Mouse (Mus musculus) CD4-positive, CD25-positive, alpha-beta regulatory T cell, adult 4 months (primary cell): ENCODE results near the gene G530012D18Rik. TPM values are rescaled to one million over a fixed set of nuclear protein-coding genes. Genes with fewer than 3 reads are reported as not detected.
"Not testable (repeated sequence)": the region's sequence is repeated elsewhere in the genome, so short reads cannot be mapped to it uniquely, and the experiment has no call there.

ENCODE experiments used
- ATAC-seq: one replicate; pipeline ENCODE4 v1.8.0; 2017
- polyA plus RNA-seq, 2 experiments: library from polyadenylated mRNA; unstranded; fragments of 100-300 nt; shearing (Covaris generic); gene quantifications; one replicate each; pipeline ENCODE4 v1.2.1; 2017

Gene G530012D18Rik
- not detected for polyA plus RNA-seq

- not testable (repeated sequence) for ATAC-seq
Measured at GRCm38 (mm10) chr1:85575376-85575775, at the start of gene G530012D18Rik. Gene G530012D18Rik, plus strand, starts transcription at chr1:85575676.

DNA sequence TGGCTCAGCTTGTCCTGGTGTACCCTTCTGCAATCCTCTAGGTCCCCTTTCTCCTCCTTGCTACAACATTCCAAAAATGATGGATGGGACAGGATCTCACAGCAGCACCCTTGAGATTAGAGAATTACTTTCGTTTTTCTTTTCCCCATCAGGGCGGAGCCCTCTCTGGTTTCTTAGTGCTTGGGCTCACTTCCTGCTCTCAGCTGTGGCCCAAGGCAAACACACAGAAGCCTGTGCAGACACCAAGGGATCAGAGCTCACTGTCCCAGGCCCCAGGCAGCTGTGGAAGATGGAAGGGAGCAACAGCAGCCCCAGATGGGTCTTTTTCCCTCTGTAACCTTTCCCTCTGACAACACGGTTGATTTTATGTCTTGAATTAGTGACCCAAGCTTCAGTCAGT lies 49.1 kb upstream of the G530012D18Rik start:
- not testable (repeated sequence) for ATAC-seq

DNA sequence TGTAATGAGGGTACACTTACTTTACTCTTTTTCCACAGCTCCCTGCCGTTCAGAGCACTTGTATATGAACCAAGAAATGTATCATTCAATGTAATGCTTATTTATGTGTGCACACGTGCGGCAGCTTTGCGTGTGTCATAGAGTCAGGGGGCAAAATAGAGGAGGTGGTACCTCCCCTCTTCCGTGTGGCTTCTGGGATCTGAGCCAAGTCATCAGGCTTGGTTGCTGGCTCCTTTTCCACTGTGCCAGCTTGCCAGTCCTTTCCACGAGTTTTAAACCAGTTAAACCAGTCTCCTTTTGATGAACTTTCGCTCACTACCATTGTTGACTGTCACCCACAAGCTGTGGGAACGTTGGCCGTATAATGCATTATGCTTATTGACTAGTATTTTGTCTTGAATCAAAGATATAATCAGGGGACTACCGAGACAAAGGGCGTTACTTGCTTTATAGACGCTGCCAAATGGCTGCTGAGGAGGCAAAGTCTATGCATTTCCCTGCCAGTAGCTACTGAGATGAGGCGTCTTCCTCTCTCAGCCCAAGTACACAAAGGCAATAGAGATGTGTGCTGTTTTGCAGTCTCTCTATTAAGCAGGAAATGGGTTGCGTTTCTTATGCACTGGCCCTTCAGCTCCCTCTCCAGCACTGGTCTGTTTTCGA lies 46.9 kb upstream of the G530012D18Rik start:
- not testable (repeated sequence) for ATAC-seq

- not testable (repeated sequence) for ATAC-seq
Measured at GRCm38 (mm10) chr1:85543818-85544217, 31.7 kb upstream of the G530012D18Rik start.

DNA sequence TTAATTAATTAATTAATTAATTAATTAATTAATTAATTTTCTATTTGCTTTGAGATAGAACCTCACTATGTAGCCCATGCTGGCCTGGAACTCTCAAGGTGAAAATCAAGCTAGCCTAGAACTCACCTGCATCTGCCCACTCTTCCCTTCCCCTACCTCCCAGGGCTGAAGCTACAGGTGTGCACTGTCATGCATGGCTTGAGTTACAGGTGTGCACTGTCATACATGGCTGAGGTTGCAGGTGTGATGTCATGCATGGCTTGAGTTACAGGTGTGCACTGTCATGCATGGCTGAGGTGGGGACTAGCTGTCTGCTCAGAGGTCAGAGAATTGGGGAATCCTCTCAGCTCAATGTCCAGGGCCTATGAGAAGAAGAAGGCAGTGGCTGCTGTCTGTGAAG lies 29.0 kb upstream of the G530012D18Rik start:
- not testable (repeated sequence) for ATAC-seq

- ATAC-seq, result not testable (repeated sequence)
Measured at GRCm38 (mm10) chr1:85555261-85555660, 20.2 kb upstream of the G530012D18Rik start.

DNA sequence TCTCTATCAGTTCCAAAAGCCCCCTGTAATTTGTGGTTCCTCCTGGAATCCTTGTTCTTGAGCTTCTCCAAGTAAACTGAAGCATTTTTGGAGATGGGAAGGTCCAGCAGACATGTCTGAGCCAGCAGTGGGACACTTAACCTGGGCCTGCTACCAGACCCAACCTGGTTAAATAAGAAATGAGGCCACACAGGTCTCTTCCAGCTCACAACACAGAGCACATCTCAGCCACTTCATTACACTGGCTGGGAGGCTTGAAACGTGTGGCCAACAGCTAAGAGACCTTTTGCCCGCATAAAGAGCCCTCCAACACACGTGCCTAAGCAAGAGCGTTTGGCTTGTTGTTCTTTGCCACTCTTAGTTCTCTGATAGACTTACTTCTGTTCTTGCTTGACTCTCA lies 1.9 kb upstream of the G530012D18Rik start:
- not testable (repeated sequence) for ATAC-seq

DNA sequence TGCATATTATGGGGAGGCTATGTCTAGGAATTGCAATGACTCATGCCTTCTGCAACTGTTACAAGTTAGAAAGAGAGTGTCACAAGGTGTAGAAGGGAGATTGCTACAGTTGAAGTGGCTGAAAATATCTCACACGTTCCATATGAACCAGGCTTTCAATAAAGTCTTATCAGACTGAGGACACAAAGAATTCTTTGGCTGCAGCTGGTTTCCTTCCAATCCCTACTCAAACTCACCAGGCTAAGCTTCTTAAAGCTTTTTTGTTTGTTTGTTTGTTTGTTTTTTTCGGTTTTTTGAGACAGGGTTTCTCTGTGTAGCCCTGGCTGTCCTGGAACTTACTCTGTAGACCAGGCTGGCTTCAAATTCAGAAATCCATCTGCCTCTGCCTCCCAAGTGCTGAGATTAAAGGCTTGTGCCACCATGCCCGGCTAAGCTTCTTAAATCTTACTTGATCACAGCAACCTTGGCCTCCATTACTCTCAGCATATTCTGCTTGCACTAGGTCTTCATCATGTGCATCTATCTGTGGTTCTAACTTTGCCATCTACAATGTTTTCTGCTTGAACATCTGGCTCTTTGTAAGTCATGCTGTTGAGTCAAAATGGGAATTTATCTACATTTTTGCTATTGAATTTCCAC lies 3.0 kb downstream of the G530012D18Rik start:
- not testable (repeated sequence) for ATAC-seq

DNA sequence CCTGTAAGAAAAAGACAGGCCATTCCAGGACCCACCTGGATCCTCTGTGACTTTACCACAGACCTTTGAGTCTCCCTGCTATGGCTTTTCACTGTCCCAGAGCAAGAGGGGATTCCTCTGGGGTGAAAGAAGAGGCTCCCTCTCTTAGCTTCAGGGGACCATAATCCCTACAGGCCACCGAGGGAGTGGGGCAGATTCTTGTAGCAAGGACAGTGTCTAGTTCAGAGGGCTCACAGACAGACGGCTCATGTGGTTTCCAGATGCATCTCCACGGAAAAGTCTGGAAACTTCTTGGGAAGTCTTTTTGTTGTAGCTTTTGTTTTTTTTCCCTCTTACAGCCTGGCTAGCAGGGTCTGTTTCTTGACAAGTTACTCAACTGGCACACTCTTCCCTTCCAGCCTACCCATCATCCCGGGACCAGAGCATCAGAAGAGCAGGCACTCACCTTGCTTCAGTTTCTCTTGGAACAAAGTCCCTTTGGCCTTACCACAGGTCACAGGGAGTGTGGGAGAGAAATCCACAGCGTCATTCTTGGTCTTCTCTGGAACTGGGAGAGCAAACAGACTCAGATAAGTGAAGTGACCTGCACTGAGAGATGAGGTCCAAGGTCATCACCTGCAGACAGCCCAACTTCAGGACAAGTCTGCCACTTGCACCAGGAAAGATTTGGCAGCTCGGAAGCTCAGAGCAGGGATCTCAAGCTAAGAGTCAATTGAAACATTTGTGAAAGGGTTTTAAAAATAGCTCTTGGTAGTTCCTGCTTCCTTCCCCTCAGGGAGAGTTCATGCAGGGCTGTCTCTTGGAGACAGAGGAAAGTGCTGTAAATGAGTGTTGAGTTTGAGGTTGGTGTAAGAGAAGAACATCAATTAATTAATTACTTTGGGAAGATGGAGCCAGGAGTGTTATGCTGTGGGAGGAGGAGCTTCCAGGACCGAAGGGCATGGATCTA lies 4.0 kb downstream of the G530012D18Rik start:
- not testable (repeated sequence) for ATAC-seq

DNA sequence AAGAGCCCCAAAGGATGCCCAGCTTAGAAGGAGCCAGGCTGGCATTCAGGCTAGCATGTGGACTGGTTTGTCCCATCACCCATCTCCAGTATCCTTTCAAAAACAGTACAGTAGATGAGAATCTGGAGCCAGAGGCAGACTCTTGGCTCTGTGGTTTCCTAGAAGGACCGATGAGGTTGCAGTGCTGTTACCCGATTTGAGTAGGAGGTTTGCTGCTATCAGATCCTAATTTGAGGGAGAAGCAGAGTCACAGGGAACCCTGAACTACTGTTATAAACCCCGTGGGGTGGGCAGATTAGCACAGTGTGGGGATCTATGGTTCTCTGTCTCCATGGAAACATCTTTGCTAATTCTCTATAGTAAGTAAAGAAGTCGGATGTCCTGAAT lies 4.7 kb downstream of the G530012D18Rik start:
- not testable (repeated sequence) for ATAC-seq

- ATAC-seq, result not testable (repeated sequence)
Measured at GRCm38 (mm10) chr1:85580578-85580977, 5.1 kb downstream of the G530012D18Rik start.

- not testable (repeated sequence) for ATAC-seq
Measured at GRCm38 (mm10) chr1:85581518-85581917, 6.0 kb downstream of the G530012D18Rik start.

- not testable (repeated sequence) for ATAC-seq
Measured at GRCm38 (mm10) chr1:85588697-85589096, 13.2 kb downstream of the G530012D18Rik start.

- ATAC-seq, result not testable (repeated sequence)
Measured at GRCm38 (mm10) chr1:85592526-85592925, 17.1 kb downstream of the G530012D18Rik start.

GRCm38 (mm10) chr1:85598271-85599012 lies 23.0 kb downstream of the G530012D18Rik start, which contains the start of gene Sp110:
Gene Sp110, minus strand, starts transcription at chr1:85598817.
- ATAC-seq, result peak; percentile 65

GRCm38 (mm10) chr1:85600078-85600477 lies 24.6 kb downstream of the G530012D18Rik start, which contains the start of gene Sp140:
Gene Sp140, plus strand, starts transcription at chr1:85600378.
- ATAC-seq, result not testable (repeated sequence)

GRCm38 (mm10) chr1:85600794-85601193 lies 25.3 kb downstream of the G530012D18Rik start:
- peak; percentile 66 for ATAC-seq

DNA sequence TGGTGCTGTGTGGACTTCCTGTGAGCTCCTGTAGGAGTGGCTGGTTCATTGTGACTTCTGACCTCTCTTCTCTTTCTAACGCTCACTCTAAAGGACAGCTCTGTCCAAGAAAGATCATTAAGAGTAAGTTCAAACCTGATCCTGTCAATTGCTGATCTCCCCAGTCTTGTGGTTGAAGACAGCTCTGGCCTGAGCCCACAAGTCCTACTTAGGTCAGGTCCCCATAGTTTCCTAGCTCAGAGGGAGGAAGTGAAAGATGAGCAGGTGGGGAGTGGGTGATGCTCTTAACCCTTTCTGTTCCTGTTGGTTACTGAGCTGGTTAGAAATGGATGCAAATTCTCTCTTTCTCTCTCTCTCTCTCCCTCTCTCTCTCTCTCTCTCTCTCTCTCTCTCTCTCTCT lies 28.9 kb downstream of the G530012D18Rik start:
- not testable (repeated sequence) for ATAC-seq

DNA sequence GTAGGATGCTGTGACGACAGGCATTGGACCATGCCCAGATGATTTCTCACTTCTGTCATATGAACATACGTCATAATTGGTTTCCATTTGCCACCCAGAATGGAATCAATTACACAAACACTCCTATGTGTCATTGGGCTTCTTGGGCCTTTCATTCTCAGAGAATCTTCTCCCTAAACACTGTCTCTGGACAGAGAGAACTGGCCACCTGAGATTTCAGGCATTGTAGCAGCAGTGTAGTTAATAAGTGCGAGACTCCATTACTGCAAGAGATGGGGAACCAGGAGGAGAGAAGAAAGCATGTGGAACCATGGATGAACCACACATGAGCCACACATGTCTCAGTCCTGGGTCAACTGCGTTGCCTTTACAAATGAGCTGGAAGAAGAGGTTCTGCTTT lies 32.9 kb downstream of the G530012D18Rik start:
- not testable (repeated sequence) for ATAC-seq

DNA sequence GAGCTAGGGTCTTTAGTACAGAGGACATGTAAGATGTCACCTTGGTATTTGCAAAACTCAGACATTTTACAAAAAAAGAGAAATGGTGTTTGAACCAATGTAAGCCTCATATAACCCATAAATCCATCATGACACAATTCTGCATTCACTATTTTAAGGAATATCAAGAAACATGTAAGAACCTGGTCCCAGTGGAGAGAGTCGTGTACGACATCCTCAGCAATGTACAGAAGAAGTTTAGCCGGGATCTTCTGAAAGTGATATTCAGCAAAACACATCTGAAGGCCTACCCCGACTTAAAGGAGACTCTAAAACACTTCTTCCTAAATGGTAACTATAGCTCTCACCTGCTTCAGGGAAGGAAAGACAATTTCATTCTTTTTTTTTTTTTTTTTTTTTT lies 35.1 kb downstream of the G530012D18Rik start:
- not testable (repeated sequence) for ATAC-seq

DNA sequence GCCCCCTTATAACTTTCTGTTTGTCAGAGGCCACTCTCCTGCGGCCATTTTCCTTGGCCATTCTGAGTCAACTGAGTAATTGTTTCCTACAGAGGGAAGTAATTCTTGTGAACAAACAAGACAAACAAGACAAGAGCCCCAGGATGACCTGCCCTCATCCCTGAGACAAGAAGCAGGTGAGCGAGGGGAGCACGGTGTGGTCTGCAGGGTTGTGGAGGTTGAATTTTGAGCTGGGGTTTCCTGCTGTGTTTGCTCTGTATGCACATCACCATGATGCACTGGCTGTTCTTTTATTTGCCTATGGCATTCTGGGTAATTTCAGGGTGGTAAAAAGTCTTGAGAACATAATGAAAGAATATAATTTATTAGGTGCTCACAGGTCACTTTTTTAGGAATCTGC lies 39.6 kb downstream of the G530012D18Rik start:
- not testable (repeated sequence) for ATAC-seq

DNA sequence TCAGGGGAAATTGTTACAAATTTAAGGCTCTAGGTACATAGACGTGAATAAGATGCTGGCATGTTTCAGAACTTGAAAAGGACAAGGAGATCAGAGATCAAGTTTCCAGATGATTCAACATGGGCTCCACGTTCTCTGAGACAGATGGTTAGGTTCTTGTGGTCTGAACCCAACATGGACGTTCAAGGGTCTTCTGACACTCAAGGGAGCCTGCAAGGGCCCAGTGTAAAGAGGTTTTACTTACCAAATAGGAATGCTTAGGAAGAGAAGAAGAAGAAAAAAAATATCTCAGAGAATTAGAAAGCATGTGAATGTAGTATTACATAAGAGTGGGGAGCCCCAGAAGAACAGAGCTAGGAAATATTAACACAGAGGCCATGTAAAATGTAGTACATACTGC lies 40.3 kb downstream of the G530012D18Rik start:
- ATAC-seq, result not testable (repeated sequence)
